In genomic region chr17:25700863-25701496, GRCm38 (mm10) we compare ENCODE assay signal across 20 mouse cellular contexts. TPM values are rescaled to one million over a fixed set of nuclear protein-coding genes. Genes with fewer than 3 reads are reported as not detected.
DNase-seq lines count a peak whose midpoint lies in the region; ATAC-seq and TF ChIP-seq lines count a peak whose summit lies in the region.
"Had no signal": no experiment of that assay in that cellular context is flagged by ENCODE, and none has a peak within 500 bp of the region (broad histone marks: within the 10 kb centered on the region; RNA-seq: fewer than 3 reads in every experiment).

No protein-coding gene starts in this region.

- CTCF ChIA-PET in Patski (lab: Charles Lee), result no interaction called here

- intact Hi-C loops in left cerebral cortex, adult 2 months (cut with DNase I), result loop anchor here (5.0 kb wide), 1 partner anchor 304 kb away; no protein-coding TSS in a partner anchor

- no peak overlapping the region for H3K27ac ChIP-seq in left cerebral cortex, adult 2 months
- H3K27ac ChIP-seq: neural tube, embryonic 15.5 days; stomach, embryonic 15.5 days had no signal

- peaks cover 16% of the 10 kb centered on the region for H3K27me3 ChIP-seq in Patski
- H3K27me3 ChIP-seq: stomach, embryonic 15.5 days had no signal

- in situ Hi-C loops in Patski (cut with MboI; ENCODE audit: low pct_unique_long_range_greater_than_20kb), result no loop called here

- peak; percentile 26 for TF ChIP-seq CTCF in left cerebral cortex, adult 2 months (IDR thresholded peaks at IDR 0.05)
- TF ChIP-seq CTCF in Patski (IDR thresholded peaks at IDR 0.05), result peak; percentile 63

- ATAC-seq in Patski, result no peak
- ATAC-seq in activated CD4-positive, CD25-positive, alpha-beta regulatory T cell, adult 4 months, result no peak
- ATAC-seq in frontal cortex, adult (ENCODE audit: low TSS enrichment), result no peak
- ATAC-seq: forebrain, embryonic 16.5 days; midbrain, embryonic 16.5 days had no signal

- DNase-seq in embryo, embryonic 10 days (ENCODE audit: low spot score), result peak; percentile 47
- DNase-seq in embryo, embryonic 9.5 days (ENCODE audit: extremely low spot score), result no peak
- DNase-seq in left cerebral cortex, adult 2 months (ENCODE audit: extremely low spot score in 1 of 2, low spot score in 2 of 2), result no peak
- no peak for DNase-seq in left cerebral cortex, adult 11 months (ENCODE audit: low spot score)
- DNase-seq in 416B (ENCODE audit: low read depth), result peak; percentile 39
- DNase-seq in Patski (ENCODE audit: low read depth, low spot score), result no peak
- DNase-seq: cerebellum, adult 9-10 months; heart, postnatal 36 days; kidney, adult 18-20 months; layer of hippocampus, adult 9-11 months; lung, postnatal 14 days; right cerebral cortex, postnatal 4 days had no signal

- H3K4me3 ChIP-seq in left cerebral cortex, adult 2 months, result no peak overlapping the region
- H3K4me3 ChIP-seq: neural tube, embryonic 15.5 days; stomach, embryonic 15.5 days had no signal

- POLR2A ChIA-PET in Patski (lab: Charles Lee), result no interaction called here

RNA-seq across cellular contexts. Expression of gene Gng13, which starts 16.0 kb away (rescaled TPM):
- total RNA-seq in left cerebral cortex, adult 2 months (2021), result 100 to 1,000 TPM; 146 to 168 TPM
- polyA plus RNA-seq in Patski (2021), result not detected
- not detected for polyA plus RNA-seq in activated CD4-positive, CD25-positive, alpha-beta regulatory T cell, adult 4 months (2017; shearing (Covaris generic))
- polyA plus RNA-seq: gonadal fat pad, adult 2 months had no signal

RNA-seq across cellular contexts. Expression of gene Chtf18, which starts 26.2 kb away (rescaled TPM):
- 1 to 10 TPM; 1.3 to 1.4 TPM for total RNA-seq in left cerebral cortex, adult 2 months (2021)
- polyA plus RNA-seq in Patski (2021), result 13.0 TPM
- polyA plus RNA-seq in activated CD4-positive, CD25-positive, alpha-beta regulatory T cell, adult 4 months (2017; shearing (Covaris generic)), result 1 to 10 TPM; 4.0 to 6.7 TPM

RNA-seq across cellular contexts. Expression of gene Rpusd1, which starts 26.5 kb away (rescaled TPM):
- 10 to 100 TPM; 55.6 to 57.4 TPM for total RNA-seq in left cerebral cortex, adult 2 months (2021)
- polyA plus RNA-seq in Patski (2021), result 18.5 TPM
- polyA plus RNA-seq in activated CD4-positive, CD25-positive, alpha-beta regulatory T cell, adult 4 months (2017; shearing (Covaris generic)), result 10 to 100 TPM in 1 of 2 experiments, 1 to 10 TPM in 1; 9.3 to 10.3 TPM

RNA-seq across cellular contexts. Expression of gene Mslnl, which starts 34.9 kb away (rescaled TPM):
- total RNA-seq in left cerebral cortex, adult 2 months (2021), result under 1 TPM; 0.45 to 0.47 TPM
- not detected for polyA plus RNA-seq in Patski (2021)
- under 1 TPM in 1 of 2 experiments, not detected in 1; 0.18 TPM for polyA plus RNA-seq in activated CD4-positive, CD25-positive, alpha-beta regulatory T cell, adult 4 months (2017; shearing (Covaris generic))
- total RNA-seq: heart, postnatal 36 days had no signal
- polyA plus RNA-seq: forebrain, embryonic 16.5 days; limb, embryonic 11.5 days; midbrain, embryonic 16.5 days; neural tube, embryonic 15.5 days; stomach, embryonic 15.5 days had no signal

RNA-seq across cellular contexts. Expression of gene Msln, which starts 53.2 kb away (rescaled TPM):
- total RNA-seq in left cerebral cortex, adult 2 months (2021), result 1 to 10 TPM; 3.1 to 3.9 TPM
- polyA plus RNA-seq in Patski (2021), result 0.99 TPM
- polyA plus RNA-seq in activated CD4-positive, CD25-positive, alpha-beta regulatory T cell, adult 4 months (2017; shearing (Covaris generic)), result not detected

Comparison
In these comparisons a context has a peak if more than half of its experiments do, and no peak if none do; other contexts are left out.
1. DNase-seq: peak in embryo, embryonic 10 days (single experiment) and 416B (single experiment); none in embryo, embryonic 9.5 days (single experiment), left cerebral cortex, adult 2 months (0 of 2), left cerebral cortex, adult 11 months (single experiment) and Patski (single experiment).